Mouse (Mus musculus) heart, embryonic 16.5 days (tissue): ENCODE data around the gene Tmco4. TPM values are rescaled to one million over a fixed set of nuclear protein-coding genes. Genes with fewer than 3 reads are reported as not detected.
"Not testable (repeated sequence)": the region's sequence is repeated elsewhere in the genome, so short reads cannot be mapped to it uniquely, and the experiment has no call there.

Experiments
- ATAC-seq: fragments of 200-750 bp; cut with Nextera tagmentation; replicated peaks from 2 replicates; pipeline ENCODE4 v1.8.0; 2017; ENCODE audit warnings: moderate number of reproducible peaks; ENCODE audit not compliant: insufficient read depth, low FRiP score; ENCODE audit errors: extremely low read depth
- H3K27ac ChIP-seq: fragments of 300-500 bp; sonication (generic); 2 replicates; pipeline ENCODE4 v1.5.1; 2014; ENCODE audit warnings: mild to moderate bottlenecking, low read length, control low read depth, moderate library complexity
- H3K27me3 ChIP-seq: fragments of 300-500 bp; sonication (generic); 2 replicates; pipeline ENCODE4 v1.6.1; 2014; ENCODE audit warnings: low read length, mixed read lengths; ENCODE audit not compliant: control insufficient read depth, insufficient read depth
- H3K36me3 ChIP-seq: fragments of 300-500 bp; sonication (generic); 2 replicates; pipeline ENCODE4 v1.6.1; 2014; ENCODE audit not compliant: control insufficient read depth, insufficient read depth
- H3K4me1 ChIP-seq: fragments of 300-500 bp; sonication (generic); 2 replicates; pipeline ENCODE4 v1.6.1; 2014; ENCODE audit warnings: low read length, mixed read lengths; ENCODE audit not compliant: control insufficient read depth, insufficient read depth
- H3K4me2 ChIP-seq: fragments of 300-500 bp; sonication (generic); 2 replicates; pipeline ENCODE4 v1.6.1; 2014; ENCODE audit warnings: low read depth, mild to moderate bottlenecking, control low read depth, low read length
- H3K4me3 ChIP-seq: fragments of 300-500 bp; sonication (generic); 2 replicates; pipeline ENCODE4 v1.5.1; 2014; ENCODE audit warnings: mild to moderate bottlenecking, control low read depth, low read length
- H3K9ac ChIP-seq: fragments of 300-500 bp; sonication (generic); 2 replicates; pipeline ENCODE4 v1.6.1; 2014; ENCODE audit warnings: low read length, control low read depth
- H3K9me3 ChIP-seq: fragments of 300-500 bp; sonication (generic); replicated peaks from 2 replicates; pipeline ENCODE4 v1.6.1; 2016; ENCODE audit warnings: low read length; ENCODE audit not compliant: control insufficient read depth
- WGBS: fragments of 180-500 bp; shearing (Covaris S2); extraction: QIAGEN DNeasy Blood & Tissue Kit; methylation state at CpG from one replicate; pipeline ENCODE4 v1.1.7; 2014; 5-methylcytosine and 5-hydroxymethylcytosine counted together
- polyA plus RNA-seq: library from polyadenylated mRNA; unstranded; fragments of >200 nt; fragmentation: Nextera tagmentation; extraction: Ambion mirVana; gene quantifications from 2 replicates; pipeline ENCODE4 v1.2.1, GENCODE M21; 2015

Tmco4 gene
- polyA plus RNA-seq, 1 experiment from 2014 or later: 7.0 TPM

GRCm38 (mm10) chr4:138968772-138969556, 3.7 kb upstream of the Tmco4 start:
- no peak overlapping the region for H3K27ac ChIP-seq
- 41% methylated on average over 16 of the region's 16 CpGs for WGBS

GRCm38 (mm10) chr4:138969736-138970135, 3.0 kb upstream of the Tmco4 start:
- Histone ChIP-seq H3K9ac (no peak overlapping the region), H3K27me3 (no peaks in the 10 kb centered on the region), H3K4me1 (peaks cover 17% of the 10 kb centered on the region), H3K9me3 (no peaks in the 10 kb centered on the region), H3K27ac (no peak overlapping the region), H3K4me2 (no peak overlapping the region), H3K36me3 (no peaks in the 10 kb centered on the region), H3K4me3 (no peak overlapping the region)
- 34% methylated on average over 9 of the region's 9 CpGs for WGBS
- no peak for ATAC-seq

More at GRCm38 (mm10) chr4:138968772-138969556, 3.7 kb upstream of the Tmco4 start:
- Histone ChIP-seq H3K9me3 (no peaks in the 10 kb centered on the region), H3K36me3 (no peaks in the 10 kb centered on the region), H3K4me2 (no peak overlapping the region), H3K9ac (no peak overlapping the region), H3K4me1 (peaks cover 17% of the 10 kb centered on the region), H3K4me3 (no peak overlapping the region), H3K27me3 (no peaks in the 10 kb centered on the region)
- no peak for ATAC-seq

- Histone ChIP-seq H3K27me3 (no peaks in the 10 kb centered on the region), H3K4me1 (peaks cover 23% of the 10 kb centered on the region), H3K9ac (no peak overlapping the region), H3K27ac (peak overlapping the region; percentile 31), H3K4me2 (no peak overlapping the region), H3K9me3 (no peaks in the 10 kb centered on the region), H3K36me3 (no peaks in the 10 kb centered on the region), H3K4me3 (no peak overlapping the region)
- ATAC-seq: no peak
- 86% methylated on average over 6 of the region's 6 CpGs for WGBS
Measured at GRCm38 (mm10) chr4:138971371-138971770, 1.3 kb upstream of the Tmco4 start.

- Histone ChIP-seq H3K9me3 (no peaks in the 10 kb centered on the region), H3K27ac (peak overlapping the region; percentile 95), H3K4me2 (peak overlapping the region; percentile 95), H3K27me3 (no peaks in the 10 kb centered on the region), H3K9ac (peak overlapping the region; percentile 93), H3K4me3 (peak overlapping the region; percentile 74), H3K4me1 (peaks cover 23% of the 10 kb centered on the region), H3K36me3 (no peaks in the 10 kb centered on the region)
- ATAC-seq: peak; percentile 74
- 11% methylated on average over 20 of the region's 20 CpGs for WGBS
Measured at GRCm38 (mm10) chr4:138972139-138972826, 405 bp upstream of the Tmco4 start.

- peak overlapping the region; percentile 95 for H3K27ac ChIP-seq
Measured at GRCm38 (mm10) chr4:138973719-138974115, 1.0 kb downstream of the Tmco4 start.

GRCm38 (mm10) chr4:138974540-138974939, 1.9 kb downstream of the Tmco4 start:
- WGBS: 73% methylated on average over 2 of the region's 2 CpGs
- not testable (repeated sequence) for ATAC-seq

More at GRCm38 (mm10) chr4:138973719-138974115, 1.0 kb downstream of the Tmco4 start:
- H3K9ac ChIP-seq: peak overlapping the region; percentile 93
- peak overlapping the region; percentile 95 for H3K4me2 ChIP-seq
- H3K36me3 ChIP-seq: no peaks in the 10 kb centered on the region
- no peaks in the 10 kb centered on the region for H3K9me3 ChIP-seq
- 60% methylated on average over 3 of the region's 3 CpGs for WGBS
- peak overlapping the region; percentile 74 for H3K4me3 ChIP-seq
- H3K27me3 ChIP-seq: no peaks in the 10 kb centered on the region
- no peak for ATAC-seq
- peaks cover 22% of the 10 kb centered on the region for H3K4me1 ChIP-seq

GRCm38 (mm10) chr4:138975194-138975593, 2.5 kb downstream of the Tmco4 start:
- Histone ChIP-seq H3K4me3 (no peak overlapping the region), H3K36me3 (no peaks in the 10 kb centered on the region), H3K27me3 (no peaks in the 10 kb centered on the region), H3K9ac (no peak overlapping the region), H3K9me3 (no peaks in the 10 kb centered on the region), H3K4me1 (peaks cover 20% of the 10 kb centered on the region), H3K27ac (no peak overlapping the region), H3K4me2 (no peak overlapping the region)
- WGBS: 43% methylated on average over 3 of the region's 3 CpGs
- ATAC-seq: no peak

More at GRCm38 (mm10) chr4:138974540-138974939, 1.9 kb downstream of the Tmco4 start:
- H3K4me1 ChIP-seq: peaks cover 20% of the 10 kb centered on the region
- not testable (repeated sequence) for H3K27ac ChIP-seq, H3K27me3 ChIP-seq, H3K9me3 ChIP-seq, H3K36me3 ChIP-seq, H3K4me2 ChIP-seq, H3K4me3 ChIP-seq, H3K9ac ChIP-seq

GRCm38 (mm10) chr4:138976046-138976445, 3.4 kb downstream of the Tmco4 start:
- H3K9me3 ChIP-seq: no peaks in the 10 kb centered on the region
- H3K27me3 ChIP-seq: no peaks in the 10 kb centered on the region
- H3K4me1 ChIP-seq: peaks cover 20% of the 10 kb centered on the region
- H3K27ac ChIP-seq: no peak overlapping the region
- no peak overlapping the region for H3K4me3 ChIP-seq
- H3K4me2 ChIP-seq: no peak overlapping the region
- ATAC-seq: no peak
- 62% methylated on average over 6 of the region's 6 CpGs for WGBS
- no peaks in the 10 kb centered on the region for H3K36me3 ChIP-seq
- no peak overlapping the region for H3K9ac ChIP-seq

- Histone ChIP-seq H3K27ac (no peak overlapping the region), H3K4me3 (no peak overlapping the region), H3K27me3 (no peaks in the 10 kb centered on the region), H3K4me2 (no peak overlapping the region), H3K4me1 (peaks cover 5% of the 10 kb centered on the region), H3K9me3 (0 out of 2 replicates have a peak, but pooled peaks cover 2% of the 10 kb centered on the region), H3K36me3 (no peaks in the 10 kb centered on the region), H3K9ac (no peak overlapping the region)
- WGBS: 85% methylated on average over 8 of the region's 8 CpGs
- ATAC-seq: no peak
Measured at GRCm38 (mm10) chr4:138980021-138980420, 7.3 kb downstream of the Tmco4 start.
